Mouse (Mus musculus) neural tube, embryonic 14.5 days (tissue): ENCODE results near the gene Tmem267. TPM values are rescaled to one million over a fixed set of nuclear protein-coding genes. Genes with fewer than 3 reads are reported as not detected.
A peak's percentile ranks its signal among the peaks of the same experiment; 100 is the strongest.

Experiments used
- ATAC-seq: fragments of 200-750 bp; cut with Nextera tagmentation; 2 replicates; pipeline ENCODE4 v1.8.0; 2017; ENCODE audit warnings: low read depth, mild to moderate bottlenecking, moderate TSS enrichment, moderate library complexity
- H3K27ac ChIP-seq: fragments of 300-500 bp; sonication (generic); 2 replicates; pipeline ENCODE4 v1.5.1; 2014; ENCODE audit warnings: low read depth, mild to moderate bottlenecking, control low read depth, low read length, moderate library complexity, mixed read lengths
- H3K27me3 ChIP-seq: fragments of 300-500 bp; sonication (generic); 2 replicates; pipeline ENCODE4 v1.6.1; 2014; ENCODE audit warnings: low read length; ENCODE audit not compliant: control insufficient read depth, insufficient read depth
- H3K36me3 ChIP-seq: fragments of 300-500 bp; sonication (generic); 2 replicates; pipeline ENCODE4 v1.6.1; 2014; ENCODE audit warnings: low read length, mixed read lengths; ENCODE audit not compliant: control insufficient read depth, insufficient read depth
- H3K4me1 ChIP-seq: fragments of 300-500 bp; sonication (generic); 2 replicates; pipeline ENCODE4 v1.6.1; 2014; ENCODE audit warnings: low read length; ENCODE audit not compliant: control insufficient read depth, insufficient read depth
- H3K4me2 ChIP-seq: fragments of 300-500 bp; sonication (generic); 2 replicates; pipeline ENCODE4 v1.6.1; 2014; ENCODE audit warnings: mild to moderate bottlenecking, low read depth, low read length, control low read depth
- H3K4me3 ChIP-seq: fragments of 300-500 bp; sonication (generic); 2 replicates; pipeline ENCODE4 v1.5.1; 2014; ENCODE audit warnings: low read depth, low read length, control low read depth, mixed read lengths
- H3K9ac ChIP-seq: fragments of 300-500 bp; sonication (generic); replicated peaks from 2 replicates; pipeline ENCODE4 v1.6.1; 2014; ENCODE audit warnings: low read depth, mild to moderate bottlenecking, control low read depth, low read length, mixed read lengths
- H3K9me3 ChIP-seq: fragments of 300-500 bp; sonication (generic); 2 replicates; pipeline ENCODE4 v1.6.1; 2016; ENCODE audit warnings: low read length; ENCODE audit not compliant: control insufficient read depth
- WGBS: fragments of 180-500 bp; shearing (Covaris S2); extraction: QIAGEN DNeasy Blood & Tissue Kit; methylation state at CpG from one replicate; pipeline ENCODE4 v1.1.7; 2014; 5-methylcytosine and 5-hydroxymethylcytosine counted together
- polyA plus RNA-seq: library from polyadenylated mRNA; unstranded; fragments of >200 nt; fragmentation: Nextera tagmentation; extraction: Ambion mirVana; gene quantifications from 2 replicates; pipeline ENCODE4 v1.2.1, GENCODE M21; 2014

Gene Tmem267
- polyA plus RNA-seq, 1 experiment from 2014 or later, result 5.5 TPM

GRCm38 (mm10) chr13:119649699-119650046 lies 161.8 kb downstream of the Tmem267 start:
- Histone ChIP-seq H3K27me3 (no peaks in the 10 kb centered on the region), H3K36me3 (no peaks in the 10 kb centered on the region), H3K27ac (0 out of 2 replicates have a peak overlapping the region, but pooled peaks have one; percentile 17), H3K4me1 (no peaks in the 10 kb centered on the region), H3K4me3 (no peak overlapping the region), H3K9ac (no peak overlapping the region), H3K4me2 (no peak overlapping the region), H3K9me3 (no peaks in the 10 kb centered on the region)
- no peak for ATAC-seq
- 79% methylated on average over 1 of the region's 1 CpGs for WGBS

- no peaks in the 10 kb centered on the region for H3K4me1 ChIP-seq
- no peak for ATAC-seq
Measured at GRCm38 (mm10) chr13:119654734-119655133, 166.9 kb downstream of the Tmem267 start.

GRCm38 (mm10) chr13:119656246-119656645 lies 168.4 kb downstream of the Tmem267 start:
- ATAC-seq, result no peak
- H3K4me3 ChIP-seq, result no peak overlapping the region
- H3K36me3 ChIP-seq, result no peaks in the 10 kb centered on the region
- H3K4me2 ChIP-seq, result no peak overlapping the region
- 84% methylated on average over 2 of the region's 2 CpGs for WGBS
- no peaks in the 10 kb centered on the region for H3K27me3 ChIP-seq
- no peaks in the 10 kb centered on the region for H3K4me1 ChIP-seq
- no peaks in the 10 kb centered on the region for H3K9me3 ChIP-seq
- H3K9ac ChIP-seq, result no peak overlapping the region
- H3K27ac ChIP-seq, result no peak overlapping the region

More at GRCm38 (mm10) chr13:119654734-119655133, 166.9 kb downstream of the Tmem267 start:
- 91% methylated on average over 2 of the region's 2 CpGs for WGBS
- Histone ChIP-seq H3K27ac (no peak overlapping the region), H3K4me3 (no peak overlapping the region), H3K27me3 (no peaks in the 10 kb centered on the region), H3K9ac (no peak overlapping the region), H3K4me2 (no peak overlapping the region), H3K36me3 (no peaks in the 10 kb centered on the region), H3K9me3 (no peaks in the 10 kb centered on the region)

- Histone ChIP-seq H3K4me3 (no peak overlapping the region), H3K27me3 (no peaks in the 10 kb centered on the region), H3K9ac (no peak overlapping the region), H3K4me2 (no peak overlapping the region), H3K4me1 (no peaks in the 10 kb centered on the region), H3K36me3 (no peaks in the 10 kb centered on the region), H3K9me3 (no peaks in the 10 kb centered on the region), H3K27ac (no peak overlapping the region)
- WGBS, result 86% methylated on average over 6 of the region's 6 CpGs
- no peak for ATAC-seq
Measured at GRCm38 (mm10) chr13:119656846-119657416, 169.1 kb downstream of the Tmem267 start.

Other genes with a start within 250 kb of the Tmem267 start
- gene Paip1, start 59.4 kb upstream of the Tmem267 start, polyA plus RNA-seq, result 156 and 170 TPM in 2 replicates
- 98.6 and 122 TPM in 2 replicates for gene 4833420G17Rik, start 25.3 kb upstream of the Tmem267 start, polyA plus RNA-seq
- gene 3110070M22Rik, start 344 bp downstream of the Tmem267 start, polyA plus RNA-seq, result 2.6 TPM in 2 replicates
- 0.37 and 0.53 TPM in 2 replicates for gene Ccl28, start 135.8 kb downstream of the Tmem267 start, polyA plus RNA-seq
- gene Hmgcs1, start 202.3 kb downstream of the Tmem267 start, polyA plus RNA-seq, result 506 and 536 TPM in 2 replicates